Mouse (Mus musculus) lung, adult 2 months (tissue): ENCODE results near the gene Clec4n.
"Not testable (repeated sequence)": the region's sequence is repeated elsewhere in the genome, so short reads cannot be mapped to it uniquely, and the experiment has no call there.

Source experiments
- CTCF ChIP-seq: fragments of 200-500 bp; IDR thresholded peaks from 2 replicates; pipeline ENCODE4 v1.5.1; 2011; ENCODE audit warnings: mild to moderate bottlenecking, low read length, control low read depth; ENCODE audit not compliant: insufficient read depth
- POLR2A ChIP-seq: fragments of 200-500 bp; IDR thresholded peaks from 2 replicates; pipeline ENCODE4 v1.6.1; 2011; ENCODE audit warnings: low read depth, mild to moderate bottlenecking, control low read depth, low read length, borderline replicate concordance; ENCODE audit errors: extremely low read depth

DNA sequence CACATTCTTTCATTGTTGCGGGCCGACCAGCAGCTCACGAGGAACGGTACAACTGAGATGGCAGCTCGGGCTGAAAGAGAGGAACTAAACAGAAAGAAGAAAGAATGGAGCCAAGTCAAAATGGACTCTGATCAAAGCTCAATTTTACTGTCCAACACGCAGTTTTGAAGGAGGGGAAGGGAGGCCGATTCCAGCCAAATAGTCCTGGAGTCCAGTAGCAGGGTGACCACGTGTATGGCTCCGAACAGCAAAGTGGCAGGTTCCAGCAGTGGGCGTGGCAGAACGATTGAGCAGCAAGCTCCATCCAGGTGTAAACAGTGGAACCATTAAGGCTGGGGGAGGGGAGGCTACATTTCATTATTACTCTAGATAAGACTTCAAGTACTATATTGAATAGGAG is 63.9 kb downstream of the Clec4n start:
- not testable (repeated sequence) for TF ChIP-seq CTCF, POLR2A
